Mouse (Mus musculus): ENCODE measurements around the gene Rasal3.

The Rasal3 gene

DNA sequence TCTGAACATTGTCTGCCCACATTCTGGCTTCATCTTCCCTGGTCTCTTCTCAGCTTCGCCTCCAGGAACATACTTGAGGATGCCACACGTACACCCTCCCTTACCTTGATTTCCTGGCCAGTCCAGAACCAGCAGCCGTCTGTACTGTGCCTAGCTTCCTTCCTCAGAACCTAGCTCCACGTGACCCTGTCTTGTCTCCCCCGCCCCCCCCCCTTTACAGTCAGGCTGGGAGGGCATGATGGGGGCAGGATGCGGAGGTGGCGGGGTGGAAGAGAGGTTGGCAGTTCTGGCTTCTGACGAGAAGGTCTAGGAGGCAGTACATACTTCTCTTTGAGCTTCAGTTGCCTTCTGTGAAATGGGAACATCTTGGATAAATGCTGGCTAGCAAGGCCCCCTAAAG lies at the start of gene Rasal3:
Rasal3 (minus strand) TSS at position 167 of the 400 bp plus-strand sequence.
- no peak for DNase-seq (ENCODE audit: low spot score in 2 of 2)

- DNase-seq (ENCODE audit: low spot score in 2 of 2), result no peak
These were observed 49.1 kb upstream of the Rasal3 start, which contains the start of gene Cyp4f39 for GRCm38 (mm10) chr17:32452482-32452881. TSS of gene Cyp4f39 (plus strand) at chr17:32452723.

DNA sequence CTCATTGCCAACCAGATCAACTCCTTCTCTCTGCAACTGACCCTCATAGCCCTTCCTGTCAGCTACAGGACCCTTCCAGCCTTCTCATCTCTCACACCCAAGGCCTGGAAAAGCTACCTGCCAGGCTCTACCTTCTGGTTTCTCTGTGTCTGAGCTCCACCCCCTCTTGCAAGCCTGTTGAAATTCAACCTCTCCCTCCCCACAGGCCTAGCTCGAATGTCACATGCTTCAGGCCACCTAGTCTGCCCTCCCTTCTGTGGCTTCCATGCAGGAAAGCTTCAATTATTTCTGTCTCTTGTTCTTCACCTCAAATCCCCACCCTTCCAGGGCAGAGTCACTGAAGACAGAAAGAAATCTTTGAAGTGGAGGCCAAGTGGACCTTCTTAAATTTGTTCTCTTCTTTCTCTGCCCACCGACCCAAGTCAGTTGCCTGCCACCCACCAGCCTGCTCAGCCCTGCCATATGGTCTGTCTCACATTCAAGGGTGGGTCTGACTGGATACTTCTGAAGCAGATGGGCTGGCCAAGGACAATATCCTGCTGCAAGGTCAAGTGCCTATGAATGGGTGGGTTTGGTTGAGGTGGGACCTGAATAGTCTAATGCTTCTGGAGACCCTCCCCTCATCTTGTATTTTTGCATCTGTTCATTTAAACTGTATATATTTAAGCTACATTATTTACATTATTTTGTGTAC lies 47.6 kb upstream of the Rasal3 start:
- no peak for DNase-seq (ENCODE audit: low spot score in 2 of 2)

- DNase-seq (ENCODE audit: low spot score in 2 of 2), result no peak
These were observed 45.7 kb upstream of the Rasal3 start for GRCm38 (mm10) chr17:32449042-32449441.

DNA sequence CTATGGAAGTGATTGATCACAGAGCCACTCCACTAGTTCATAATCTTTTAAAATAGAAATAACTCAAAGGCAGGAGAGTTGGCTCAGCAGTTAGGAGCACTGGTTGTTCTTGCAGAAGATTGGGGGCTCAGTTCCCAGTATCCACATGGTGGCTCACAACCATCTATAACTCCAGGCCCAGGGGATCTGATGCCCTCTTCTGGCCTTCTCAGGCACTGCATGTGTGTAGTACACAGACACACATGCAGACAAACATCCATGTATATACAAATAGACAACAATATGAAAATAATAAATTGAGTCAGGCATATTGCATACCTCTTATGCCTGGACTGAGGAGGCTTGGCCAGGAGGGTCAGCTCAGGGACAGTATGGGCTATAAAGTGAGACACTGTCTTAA lies 43.8 kb upstream of the Rasal3 start:
- DNase-seq (ENCODE audit: low spot score in 2 of 2), result no peak

DNA sequence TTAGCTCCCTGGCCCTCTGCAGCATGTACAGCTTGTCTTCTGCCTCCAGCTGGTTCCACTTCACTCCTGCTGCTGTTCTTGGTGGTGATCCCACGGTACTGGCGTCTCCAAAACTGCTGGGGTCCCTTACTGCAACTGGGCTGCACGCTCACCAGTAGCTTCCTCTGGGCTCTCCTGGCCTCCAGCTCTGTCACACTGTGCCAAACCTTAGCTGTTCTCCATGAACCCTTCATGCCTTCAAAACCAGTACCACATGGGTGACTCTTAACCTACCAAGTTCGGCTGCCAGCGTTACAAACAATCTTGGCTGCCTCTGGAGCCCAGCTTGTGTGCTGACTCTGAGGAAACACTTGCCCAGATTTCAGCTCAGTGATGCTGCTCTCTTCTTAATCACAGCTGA lies 41.6 kb upstream of the Rasal3 start:
- DNase-seq (ENCODE audit: low spot score in 2 of 2), result no peak

DNA sequence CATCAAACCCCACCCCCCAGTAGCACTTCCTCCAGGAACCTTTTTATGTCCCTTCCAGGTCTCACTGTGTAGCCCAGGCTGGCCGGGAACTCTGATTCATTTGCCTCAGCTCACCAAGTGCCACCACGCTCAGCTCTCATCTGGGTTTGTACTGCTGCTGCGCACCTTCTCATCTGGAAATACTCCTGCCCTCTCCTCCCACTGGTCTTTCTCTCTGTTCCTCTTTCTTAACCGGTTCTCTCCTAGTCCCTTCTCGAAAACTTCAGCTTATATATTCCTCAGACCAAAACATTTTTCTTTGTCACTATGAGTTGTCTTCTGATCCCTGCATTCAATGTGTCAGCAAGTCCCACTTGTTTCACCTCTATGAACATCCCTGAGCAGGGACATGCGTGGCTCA lies 39.9 kb upstream of the Rasal3 start:
- DNase-seq (ENCODE audit: low spot score in 2 of 2), result no peak

DNA sequence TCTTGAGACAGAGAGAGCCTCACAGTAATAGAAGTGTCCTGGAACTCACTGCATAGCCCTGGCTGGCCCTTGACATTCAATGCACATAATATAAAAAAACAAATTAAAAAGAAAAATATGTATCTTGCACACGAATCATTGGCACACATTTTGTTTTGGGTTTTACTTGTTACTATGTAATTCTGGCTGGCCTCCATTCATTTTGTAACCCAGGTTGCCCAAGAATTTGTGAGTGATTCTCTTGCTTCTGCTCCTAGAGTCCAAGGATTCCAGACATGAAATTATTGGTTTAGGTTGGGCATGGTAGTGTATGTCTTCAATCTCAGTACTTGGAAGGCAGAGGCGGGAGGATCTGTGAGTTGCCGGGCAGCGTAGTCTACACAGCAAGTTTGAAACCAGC lies 33.7 kb upstream of the Rasal3 start:
- DNase-seq (ENCODE audit: low spot score in 2 of 2), result no peak

DNA sequence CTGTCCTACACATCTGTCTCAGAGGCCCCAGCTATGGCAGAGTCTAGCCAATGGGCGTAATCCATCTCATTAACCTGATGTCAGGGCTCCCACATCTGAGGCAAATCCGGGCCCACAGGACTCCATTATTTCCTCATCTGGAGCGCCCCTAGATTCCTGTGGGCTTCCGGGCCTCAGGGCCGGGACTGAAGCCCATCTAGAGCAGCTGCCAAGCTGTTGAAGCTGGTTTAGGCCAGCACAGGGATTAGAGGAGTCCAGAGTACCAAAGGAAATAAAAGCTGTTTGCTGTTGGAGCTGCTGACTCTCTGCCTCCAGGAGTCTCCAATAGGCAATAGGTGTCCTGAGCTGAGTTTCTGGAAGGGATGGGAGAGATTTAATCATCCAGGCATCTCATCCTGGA lies 31.8 kb upstream of the Rasal3 start:
- DNase-seq (ENCODE audit: low spot score in 2 of 2), result no peak

DNA sequence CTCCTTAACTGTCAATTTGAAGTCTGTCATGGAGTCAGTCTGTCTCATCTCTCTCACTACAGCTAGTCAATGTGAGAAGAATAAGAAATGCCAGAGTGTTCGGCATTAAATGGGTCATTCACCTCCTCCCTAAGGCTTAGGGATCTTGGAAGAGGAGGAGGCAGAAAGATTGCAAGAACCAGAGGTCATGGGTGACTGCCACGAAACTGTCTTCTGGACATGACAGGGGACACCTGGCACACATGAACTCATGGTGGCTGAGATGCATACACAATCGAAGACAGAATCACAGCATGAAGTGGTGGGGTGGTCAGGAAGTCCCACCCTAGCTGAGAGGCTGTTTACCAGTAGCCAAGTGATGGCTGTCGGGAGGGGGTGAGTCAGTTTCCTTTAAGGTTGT lies 30.9 kb upstream of the Rasal3 start:
- no peak for DNase-seq (ENCODE audit: low spot score in 2 of 2)

DNA sequence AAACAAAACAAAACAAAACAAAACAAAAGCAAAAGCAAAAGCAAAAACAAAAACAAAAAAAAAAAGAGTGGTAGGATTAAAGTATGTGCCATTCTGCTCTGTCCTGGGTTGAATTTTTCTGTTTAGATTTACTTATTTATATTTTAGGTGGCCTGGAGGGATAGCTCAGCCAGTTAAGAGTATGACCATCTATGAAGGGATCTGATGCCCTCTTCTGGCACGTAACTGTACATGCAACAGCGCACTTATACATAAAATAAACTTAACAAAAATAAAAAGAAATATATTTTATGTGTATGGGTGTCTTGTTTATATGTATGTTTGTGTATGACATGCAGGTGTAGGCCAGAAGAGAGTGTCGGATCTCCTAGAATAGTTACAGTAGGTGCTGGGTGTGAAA lies 28.6 kb upstream of the Rasal3 start:
- no peak for DNase-seq (ENCODE audit: low spot score in 2 of 2)

GRCm38 (mm10) chr17:32426610-32427009 lies 23.2 kb upstream of the Rasal3 start:
- no peak for DNase-seq (ENCODE audit: low spot score in 2 of 2)

DNA sequence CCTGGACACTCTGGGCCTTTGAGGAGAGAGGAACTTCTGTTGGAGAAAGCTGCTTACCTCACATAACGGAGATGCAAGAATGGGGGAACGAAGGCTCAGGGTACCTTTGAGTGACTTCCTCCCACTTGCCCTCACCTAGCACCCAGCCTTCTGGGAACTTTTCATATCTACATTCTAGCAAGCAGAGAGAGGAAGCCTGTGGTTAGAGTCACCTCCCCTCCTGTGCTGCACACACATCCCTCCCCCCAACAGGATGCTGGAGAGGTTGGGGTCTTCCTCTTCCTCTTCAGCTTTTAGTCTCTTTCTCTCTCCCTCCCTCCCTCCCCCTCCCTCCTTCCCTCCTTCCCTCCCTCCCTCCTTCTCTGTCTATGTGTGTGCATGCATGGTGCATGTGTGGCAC lies 20.7 kb upstream of the Rasal3 start, which contains the start of gene Pglyrp2:
Pglyrp2 (minus strand) TSS at position 134 of the 400 bp plus-strand sequence.
- DNase-seq (ENCODE audit: low spot score in 2 of 2), result no peak

DNA sequence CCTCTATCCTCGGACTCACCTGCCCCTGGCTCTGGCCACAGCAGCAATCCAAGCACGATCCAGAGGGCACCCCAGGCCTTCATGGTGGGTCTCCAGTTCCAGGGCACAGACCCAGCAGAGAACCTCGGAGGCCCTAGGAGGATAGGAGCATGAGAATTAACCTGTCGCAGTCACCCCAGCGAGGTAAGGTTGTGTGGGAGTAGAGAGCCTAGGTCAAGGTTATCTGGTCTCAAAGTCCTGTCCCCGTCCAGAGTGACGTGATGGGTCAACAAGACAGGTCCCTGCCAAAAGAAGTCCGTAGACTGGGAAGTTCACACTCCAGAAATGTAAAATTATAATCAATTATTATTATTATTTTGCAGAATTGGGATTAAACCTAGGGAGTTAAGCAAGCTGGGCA lies 17.4 kb upstream of the Rasal3 start:
- DNase-seq (ENCODE audit: low spot score in 2 of 2), result no peak

- no peak for DNase-seq (ENCODE audit: low spot score in 2 of 2)
These were observed 16.6 kb upstream of the Rasal3 start for GRCm38 (mm10) chr17:32419989-32420388.

DNA sequence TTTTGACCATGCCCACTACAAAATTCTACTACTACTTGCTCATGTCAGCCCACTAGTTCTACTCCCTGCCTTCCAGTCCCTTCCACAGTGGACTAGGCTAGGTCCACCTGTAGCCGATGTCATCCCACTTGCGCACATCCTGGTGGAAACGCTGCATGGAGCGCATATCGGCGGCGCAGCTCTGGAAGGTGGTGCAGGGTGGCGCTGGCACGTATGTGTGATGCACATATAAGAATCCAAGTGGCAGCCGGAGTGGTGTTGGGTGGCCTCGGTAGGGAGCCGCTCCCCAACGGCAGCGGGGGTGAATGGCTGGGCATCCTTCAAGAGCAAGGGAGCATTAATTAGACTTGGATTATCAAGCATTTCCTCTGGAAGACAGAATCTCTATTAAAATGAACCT lies 13.4 kb upstream of the Rasal3 start:
- no peak for DNase-seq (ENCODE audit: low spot score in 2 of 2)

- DNase-seq (ENCODE audit: low spot score in 2 of 2), result no peak
These were observed 12.1 kb upstream of the Rasal3 start for GRCm38 (mm10) chr17:32415417-32416020.

- DNase-seq (ENCODE audit: low spot score in 2 of 2), result no peak
These were observed 8.5 kb upstream of the Rasal3 start for GRCm38 (mm10) chr17:32411898-32412297.

GRCm38 (mm10) chr17:32402779-32403157 lies 615 bp downstream of the Rasal3 start:
- no peak for DNase-seq (ENCODE audit: low spot score in 2 of 2)

- no peak for DNase-seq (ENCODE audit: low spot score in 2 of 2)
These were observed 1.2 kb downstream of the Rasal3 start for GRCm38 (mm10) chr17:32402011-32402778.

DNA sequence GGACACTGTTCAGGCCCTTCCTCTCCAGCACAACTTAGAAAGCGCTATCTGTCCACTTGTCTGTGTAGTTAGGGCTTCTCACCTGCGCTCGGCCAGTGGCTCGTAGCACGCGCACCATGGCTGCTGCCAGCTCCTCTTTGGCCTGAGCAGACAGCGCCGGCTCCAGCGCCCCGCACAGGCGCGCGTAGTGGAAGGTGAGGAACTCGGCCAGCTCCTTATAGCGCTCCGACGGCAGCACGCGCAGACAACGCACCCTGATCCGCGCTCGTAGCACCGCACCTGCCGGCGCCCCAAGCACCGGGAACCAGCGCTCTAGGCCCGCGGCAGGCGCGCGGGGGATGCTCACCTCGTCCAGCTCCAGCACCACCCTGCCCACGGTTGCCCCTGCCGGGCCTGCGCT lies 7.1 kb downstream of the Rasal3 start:
- DNase-seq (ENCODE audit: low spot score in 2 of 2), result no peak

DNA sequence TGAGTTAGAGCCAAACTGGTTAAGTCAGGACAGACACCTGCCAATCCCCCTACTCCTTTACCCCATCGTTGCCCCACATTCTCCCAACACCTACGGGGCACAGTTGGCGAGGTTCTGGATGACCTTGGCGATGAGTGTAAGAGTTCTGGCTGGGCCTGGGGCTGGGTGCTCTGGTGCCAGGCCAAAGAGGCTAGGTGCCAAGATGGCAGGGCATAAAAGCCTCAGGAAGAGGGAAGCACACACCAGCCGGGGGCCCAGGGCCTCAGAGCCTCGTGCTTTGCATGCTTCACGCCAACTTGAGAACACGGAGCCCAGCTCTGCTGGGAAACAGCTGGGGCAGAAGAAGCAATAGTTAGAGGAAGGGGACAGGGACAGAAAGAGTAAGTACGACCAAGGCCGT lies 9.4 kb downstream of the Rasal3 start:
- no peak for DNase-seq (ENCODE audit: low spot score in 2 of 2)

DNA sequence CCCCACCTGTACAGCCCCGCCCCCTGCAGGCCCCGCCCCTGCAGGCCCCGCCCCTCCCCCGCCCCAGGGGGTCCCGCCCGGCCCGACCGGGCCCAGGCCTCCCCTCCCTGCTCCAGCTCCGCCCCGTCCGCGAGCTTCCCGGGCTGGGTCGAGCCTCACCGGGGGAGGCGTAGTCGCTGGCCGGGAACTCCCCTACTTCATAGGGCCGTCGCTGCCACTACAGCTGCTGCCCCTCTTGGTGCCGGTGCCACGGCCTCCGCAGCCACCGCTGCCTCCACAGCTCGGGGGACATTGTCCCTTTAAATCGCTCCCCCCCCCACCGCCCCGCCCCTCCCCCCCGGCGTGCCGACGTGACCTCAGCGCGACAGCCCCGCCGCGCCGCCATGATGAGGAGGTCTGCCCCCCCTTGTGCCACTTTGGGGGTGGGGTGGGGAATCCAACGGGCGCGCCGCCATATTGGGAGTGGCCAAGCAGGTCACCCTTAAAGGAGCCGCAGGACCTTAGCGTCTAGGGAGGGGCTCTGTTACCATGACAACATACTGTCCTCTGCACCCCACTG lies 14.2 kb downstream of the Rasal3 start, which contains the start of gene Wiz:
Wiz (minus strand) TSS at position 339 of the 559 bp plus-strand sequence.
- peak; percentile 84 to 89 for DNase-seq (ENCODE audit: low spot score in 2 of 2)

Data from cerebellum, postnatal 4 days (tissue).